Mouse (Mus musculus) kidney, adult 2 months (tissue): ENCODE measurements around the gene Cdk4.

Source experiments
- CTCF ChIP-seq: fragments of 200-500 bp; conservative IDR thresholded peaks from 2 replicates; pipeline ENCODE4 v1.5.1; 2011; ENCODE audit warnings: low read depth, mild to moderate bottlenecking, control low read depth, low read length, moderate library complexity, mixed read lengths; ENCODE audit not compliant: insufficient read depth, insufficient read length
- POLR2A ChIP-seq: fragments of 200-500 bp; IDR thresholded peaks from one replicate; pipeline ENCODE4 v1.6.1; 2011; ENCODE audit warnings: low read depth, low read length, control low read depth

GRCm38 (mm10) chr10:127078001-127078676 lies 14.8 kb downstream of the Cdk4 start:
- TF ChIP-seq CTCF (no peak), POLR2A (no peak)
